Mouse (Mus musculus) ES-Bruce4 (cell line): ENCODE measurements around the gene Rgl3. TPM values are rescaled to one million over a fixed set of nuclear protein-coding genes. Genes with fewer than 3 reads are reported as not detected.

Source experiments
- H3K27ac ChIP-seq: 2 replicates; pipeline ENCODE4 v1.5.1; 2012; ENCODE audit warnings: low read length, inconsistent platforms; ENCODE audit not compliant: insufficient read depth
- H3K27me3 ChIP-seq: 2 replicates; pipeline ENCODE4 v1.6.1; 2012; ENCODE audit warnings: mild to moderate bottlenecking, low read length, inconsistent platforms; ENCODE audit not compliant: control insufficient read depth, poor library complexity, insufficient read depth, severe bottlenecking
- H3K36me3 ChIP-seq: 2 replicates; pipeline ENCODE4 v1.6.1; 2012; ENCODE audit warnings: inconsistent platforms, mild to moderate bottlenecking, low read length, moderate library complexity; ENCODE audit not compliant: control insufficient read depth, poor library complexity, insufficient read depth, severe bottlenecking
- H3K4me1 ChIP-seq: one replicate; pipeline ENCODE4 v1.8.1; 2011; ENCODE audit warnings: low read length; ENCODE audit not compliant: control insufficient read depth, insufficient read depth
- H3K4me3 ChIP-seq: 2 replicates; pipeline ENCODE4 v1.5.1; 2011; ENCODE audit warnings: low read depth, mild to moderate bottlenecking, low read length
- H3K9ac ChIP-seq: 2 replicates; pipeline ENCODE4 v1.6.1; 2012; ENCODE audit warnings: low read depth, mild to moderate bottlenecking, inconsistent platforms; ENCODE audit not compliant: poor library complexity, severe bottlenecking
- H3K9me3 ChIP-seq: replicated peaks from 2 replicates; pipeline ENCODE4 v1.6.1; 2012; ENCODE audit warnings: mild to moderate bottlenecking, low read length, inconsistent platforms; ENCODE audit not compliant: control insufficient read depth, poor library complexity, insufficient read depth, severe bottlenecking
- CTCF ChIP-seq: IDR thresholded peaks from one replicate; pipeline ENCODE4 v1.8.1; 2011; ENCODE audit warnings: low read depth, low read length
- EP300 ChIP-seq: IDR thresholded peaks from 2 replicates; pipeline ENCODE4 v1.6.1; 2011; ENCODE audit warnings: low read depth, low read length; ENCODE audit not compliant: insufficient read depth
- POLR2A ChIP-seq: IDR thresholded peaks from one replicate; pipeline ENCODE4 v1.8.1; 2011; ENCODE audit warnings: low read length; ENCODE audit not compliant: insufficient read depth
- polyA plus RNA-seq: library from polyadenylated mRNA; stranded (reverse); fragments of >200 nt; gene quantifications from 2 replicates; pipeline ENCODE4 v1.2.4, GENCODE M21; 2011; ENCODE audit warnings: low read depth; ENCODE audit not compliant: missing spikeins, insufficient read depth, insufficient read length

Rgl3 gene
- polyA plus RNA-seq, 1 experiment: 9.2 TPM

DNA sequence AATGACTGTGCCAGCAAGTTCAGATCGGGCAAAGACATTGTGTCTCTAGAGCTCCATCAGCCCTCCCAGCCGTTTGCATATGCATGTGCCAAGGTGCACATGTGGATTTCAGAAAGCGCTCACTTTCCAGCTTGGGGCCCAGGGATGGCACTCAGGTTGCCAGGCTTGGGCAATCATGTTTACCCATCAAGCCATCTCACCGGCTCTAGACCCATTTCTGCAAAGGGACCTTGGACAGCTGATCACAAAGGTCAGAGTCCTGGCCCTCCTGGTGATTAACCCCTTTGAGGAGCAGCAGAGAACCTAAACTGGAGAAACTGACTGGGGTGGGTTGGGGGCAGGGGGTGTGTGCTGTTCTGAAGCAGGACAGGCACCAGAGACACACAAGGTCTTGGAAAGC, 3.0 kb upstream of the Rgl3 start:
- Histone ChIP-seq H3K27me3 (peaks cover 8% of the 10 kb centered on the region), H3K4me3 (no peak overlapping the region)
- no peak for TF ChIP-seq CTCF
- no peak for TF ChIP-seq EP300
- TF ChIP-seq POLR2A: no peak

DNA sequence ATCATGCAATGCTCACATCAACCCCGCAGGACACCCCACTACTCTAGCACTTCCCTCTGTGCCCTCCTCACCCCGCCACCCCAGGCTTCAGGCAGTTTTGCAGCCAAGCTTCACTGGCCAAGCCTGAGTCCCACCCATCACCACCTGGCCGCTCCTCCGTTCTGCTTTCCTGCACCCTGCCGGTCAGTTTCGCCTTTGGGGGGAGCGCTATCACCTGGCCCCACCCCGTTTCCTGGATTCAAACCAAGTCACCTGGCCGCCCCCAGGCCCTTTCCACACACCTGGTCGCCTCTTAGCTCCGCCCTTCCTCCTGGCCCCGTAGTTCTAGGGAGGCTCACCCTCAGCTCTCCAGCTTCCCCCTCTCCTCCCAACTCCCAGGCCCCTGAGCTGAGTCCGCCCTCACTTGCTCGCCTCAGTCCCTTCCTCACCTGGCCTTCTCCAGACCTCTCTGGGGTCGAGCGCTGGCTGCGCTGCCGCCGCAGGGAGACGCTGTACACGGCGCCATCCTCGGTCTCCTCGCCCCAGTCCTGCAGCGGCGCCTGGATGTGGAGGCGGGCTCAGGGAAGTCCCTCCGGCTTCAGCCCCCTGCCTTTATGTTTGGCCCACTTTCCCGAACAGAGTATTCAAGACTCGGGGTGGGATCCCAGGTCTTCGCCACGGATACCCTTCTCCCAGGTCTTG, 685 bp downstream of the Rgl3 start:
- no peak overlapping the region for H3K27ac ChIP-seq
- TF ChIP-seq EP300 (peak; percentile 77; the same call in 1 of the 2 replicates), CTCF (peak; percentile 19), POLR2A (no peak)

More for the DNA sequence above, 3.0 kb upstream of the Rgl3 start:
- H3K27ac ChIP-seq: no peak overlapping the region
- peaks cover 3% of the 10 kb centered on the region for H3K4me1 ChIP-seq
- no peaks in the 10 kb centered on the region for H3K36me3 ChIP-seq
- H3K9ac ChIP-seq: no peak overlapping the region
- H3K9me3 ChIP-seq: no peaks in the 10 kb centered on the region

DNA sequence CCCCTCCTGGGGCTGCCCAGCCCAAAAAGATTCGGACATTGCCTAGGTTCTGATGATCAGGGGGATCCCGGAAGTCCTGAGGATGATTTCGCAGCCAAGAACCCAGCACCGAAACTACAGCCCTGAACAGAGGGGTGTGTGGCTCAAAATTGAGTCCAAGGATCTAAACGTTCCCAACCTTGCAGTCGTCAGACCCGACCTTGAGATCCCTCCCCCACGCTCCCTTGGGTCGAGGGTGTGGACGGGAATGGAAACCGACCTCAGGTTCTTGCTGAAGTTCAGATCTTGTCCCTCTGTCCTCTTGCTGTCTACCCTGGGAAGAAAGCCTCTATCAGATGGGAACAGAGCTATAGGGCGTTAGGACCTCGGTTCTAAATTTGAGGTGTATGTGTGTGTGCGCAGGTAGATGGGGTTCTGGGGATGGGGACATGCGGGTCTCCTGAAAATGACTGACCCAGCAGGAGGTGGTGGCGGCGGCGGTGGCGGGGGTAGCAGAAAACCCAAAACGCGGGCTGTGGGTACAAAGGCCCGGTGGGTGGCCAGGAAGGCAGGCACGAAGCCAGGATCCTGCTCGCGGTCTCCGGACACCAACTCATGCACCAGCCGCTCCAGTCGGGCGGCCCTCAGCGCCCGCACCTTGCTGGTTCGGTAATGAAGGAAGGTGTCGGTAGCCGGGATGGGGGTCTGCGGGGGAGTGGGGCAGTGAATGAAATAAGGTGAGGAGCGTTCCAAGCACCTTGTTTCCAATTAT, 1.5 kb downstream of the Rgl3 start:
- Histone ChIP-seq H3K27ac (no peak overlapping the region), H3K27me3 (peaks cover 10% of the 10 kb centered on the region), H3K9ac (peak overlapping the region; percentile 24; the same call in 1 of the 2 replicates), H3K4me3 (peak overlapping the region; percentile 65), H3K36me3 (no peaks in the 10 kb centered on the region), H3K9me3 (no peaks in the 10 kb centered on the region), H3K4me1 (peaks cover 3% of the 10 kb centered on the region)
- no peak for TF ChIP-seq POLR2A
- TF ChIP-seq EP300: 0 out of 2 replicates have a peak, but pooled peaks have one; percentile 10
- no peak for TF ChIP-seq CTCF

More for the DNA sequence above, 685 bp downstream of the Rgl3 start:
- Histone ChIP-seq H3K4me3 (peak overlapping the region; percentile 65), H3K36me3 (no peaks in the 10 kb centered on the region), H3K27me3 (peaks cover 10% of the 10 kb centered on the region), H3K9me3 (no peaks in the 10 kb centered on the region), H3K4me1 (peaks cover 3% of the 10 kb centered on the region), H3K9ac (peak overlapping the region; percentile 24; the same call in 1 of the 2 replicates)

GRCm38 (mm10) chr9:21983911-21984310, 5.3 kb downstream of the Rgl3 start:
- no peak overlapping the region for H3K4me3 ChIP-seq
- peaks cover 10% of the 10 kb centered on the region for H3K27me3 ChIP-seq

GRCm38 (mm10) chr9:21978398-21979128, 10.7 kb downstream of the Rgl3 start:
- H3K9ac ChIP-seq: no peak overlapping the region
- H3K9me3 ChIP-seq: no peaks in the 10 kb centered on the region
- H3K36me3 ChIP-seq: no peaks in the 10 kb centered on the region
- H3K27ac ChIP-seq: no peak overlapping the region
- H3K4me1 ChIP-seq: peaks cover 3% of the 10 kb centered on the region
- no peaks in the 10 kb centered on the region for H3K27me3 ChIP-seq
- no peak overlapping the region for H3K4me3 ChIP-seq
- TF ChIP-seq EP300: peak; percentile 23; the same call in 1 of the 2 replicates
- TF ChIP-seq CTCF: no peak
- no peak for TF ChIP-seq POLR2A

More at GRCm38 (mm10) chr9:21983911-21984310, 5.3 kb downstream of the Rgl3 start:
- Histone ChIP-seq H3K9ac (no peak overlapping the region), H3K27ac (no peak overlapping the region), H3K9me3 (no peaks in the 10 kb centered on the region), H3K4me1 (no peaks in the 10 kb centered on the region), H3K36me3 (no peaks in the 10 kb centered on the region)
- no peak for TF ChIP-seq POLR2A
- TF ChIP-seq EP300: no peak
- no peak for TF ChIP-seq CTCF

- TF ChIP-seq CTCF: peak; percentile 83
- TF ChIP-seq POLR2A: no peak
- Histone ChIP-seq H3K27me3 (no peaks in the 10 kb centered on the region), H3K4me1 (peaks cover 3% of the 10 kb centered on the region), H3K27ac (no peak overlapping the region), H3K9ac (no peak overlapping the region), H3K9me3 (no peaks in the 10 kb centered on the region), H3K36me3 (no peaks in the 10 kb centered on the region), H3K4me3 (no peak overlapping the region)
Observed at GRCm38 (mm10) chr9:21977972-21978371, 11.3 kb downstream of the Rgl3 start.
